Mouse (Mus musculus): ENCODE measurements around the gene Tmem9b.

DNA sequence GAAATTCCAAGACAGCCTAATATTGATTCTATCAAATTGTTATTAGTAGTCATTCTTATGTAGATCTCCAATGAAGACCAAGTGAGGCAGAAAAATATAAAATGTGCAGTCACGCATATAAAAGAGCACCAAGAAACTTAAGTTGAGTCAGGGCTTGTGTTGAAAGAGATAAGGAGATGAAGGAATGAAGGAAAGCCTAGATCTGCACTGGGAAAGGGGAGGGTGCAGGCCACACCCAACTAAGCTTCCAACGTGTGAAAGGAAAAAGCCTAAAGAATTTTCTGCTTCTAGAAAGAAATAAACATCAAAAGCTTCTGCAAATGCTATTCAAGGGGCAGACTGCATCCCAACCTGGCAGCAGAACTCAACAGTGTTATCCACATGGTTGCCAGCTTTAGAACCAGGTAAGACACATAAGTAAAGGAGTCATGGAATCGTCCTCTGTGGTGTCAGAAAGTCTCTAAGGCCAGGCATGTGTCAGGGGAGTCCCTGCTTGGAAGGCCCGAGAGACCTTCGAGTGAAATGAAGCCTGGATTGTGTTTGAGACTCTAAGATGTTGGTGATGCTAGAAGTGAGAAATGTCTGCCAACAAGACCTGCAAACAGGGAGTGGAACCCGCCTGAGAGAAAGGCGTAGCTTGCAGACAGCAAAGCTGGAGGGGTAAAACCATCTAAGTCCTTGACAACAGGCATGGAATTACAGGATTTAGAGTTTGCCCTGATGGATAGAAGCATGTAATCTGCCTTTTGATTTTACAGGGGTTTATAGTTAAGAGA is 15.1 kb upstream of the Tmem9b start:
- TF ChIP-seq CTCF (IDR thresholded peaks at IDR 0.05 in 2 of 3, conservative IDR thresholded peaks at IDR 0.05 in 1 of 3; ENCODE audit: control insufficient read depth in 1 of 3, insufficient read depth in 1 of 3, low read depth in 2 of 3, low read length in 3 of 3, poor library complexity in 1 of 3, severe bottlenecking in 1 of 3) (no peak), ZNF384 (IDR thresholded peaks at IDR 0.05; ENCODE audit: low read depth, low read length) (no peak), SIN3A (IDR thresholded peaks at IDR 0.05; ENCODE audit: low read length) (no peak), GATA1 (IDR thresholded peaks at IDR 0.05; ENCODE audit: low read depth, low read length) (peak; percentile 74), BHLHE40 (IDR thresholded peaks at IDR 0.05; ENCODE audit: borderline replicate concordance, low read depth, low read length) (no peak), EP300 (IDR thresholded peaks at IDR 0.05; ENCODE audit: low read depth in 1 of 2, low read length in 2 of 2) (peak; percentile 64 to 74), RAD21 (IDR thresholded peaks at IDR 0.05; ENCODE audit: low read depth, low read length) (no peak), MYC (IDR thresholded peaks at IDR 0.05; ENCODE audit: low read depth, low read length) (no peak), ZC3H11A (IDR thresholded peaks at IDR 0.05; ENCODE audit: low read depth, low read length) (no peak), CHD1 (IDR thresholded peaks at IDR 0.05; ENCODE audit: low read depth, low read length) (no peak), MEF2A (IDR thresholded peaks at IDR 0.05; ENCODE audit: extremely low read depth, insufficient replicate concordance, low read depth, low read length, poor library complexity, severe bottlenecking) (no peak), NRF1 (IDR thresholded peaks at IDR 0.05; ENCODE audit: insufficient read depth, low read depth, low read length, poor library complexity, severe bottlenecking) (no peak)
